Mouse (Mus musculus) midbrain, embryonic 16.5 days (tissue): Measurements from ENCODE around the gene Ccdc42. TPM values are rescaled to one million over a fixed set of nuclear protein-coding genes. Genes with fewer than 3 reads are reported as not detected.

Experiments used
- ATAC-seq: fragments of 200-750 bp; cut with Nextera tagmentation; 2 replicates; pipeline ENCODE4 v1.8.0; 2017; ENCODE audit warnings: moderate TSS enrichment
- H3K27ac ChIP-seq: fragments of 300-500 bp; sonication (generic); 2 replicates; pipeline ENCODE4 v1.5.1; 2014; ENCODE audit warnings: mild to moderate bottlenecking, low read length, mixed read lengths
- H3K27me3 ChIP-seq: fragments of 300-500 bp; sonication (generic); 2 replicates; pipeline ENCODE4 v1.6.1; 2014; ENCODE audit warnings: low read depth, low read length, mixed read lengths; ENCODE audit not compliant: control insufficient read depth, insufficient read depth
- H3K36me3 ChIP-seq: fragments of 300-500 bp; sonication (generic); 2 replicates; pipeline ENCODE4 v1.6.1; 2014; ENCODE audit warnings: mild to moderate bottlenecking, low read length, moderate library complexity, mixed read lengths; ENCODE audit not compliant: control insufficient read depth, insufficient read depth
- H3K4me1 ChIP-seq: fragments of 300-500 bp; sonication (generic); 2 replicates; pipeline ENCODE4 v1.6.1; 2014; ENCODE audit warnings: mild to moderate bottlenecking, low read length, mixed read lengths; ENCODE audit not compliant: control insufficient read depth, insufficient read depth
- H3K4me2 ChIP-seq: fragments of 300-500 bp; sonication (generic); 2 replicates; pipeline ENCODE4 v1.6.1; 2014; ENCODE audit warnings: mild to moderate bottlenecking, low read length, mixed read lengths
- H3K4me3 ChIP-seq: fragments of 300-500 bp; sonication (generic); 2 replicates; pipeline ENCODE4 v1.5.1; 2014; ENCODE audit warnings: low read depth, mild to moderate bottlenecking, low read length, moderate library complexity, mixed read lengths
- H3K9ac ChIP-seq: fragments of 300-500 bp; sonication (generic); 2 replicates; pipeline ENCODE4 v1.6.1; 2014; ENCODE audit warnings: low read depth, low read length, mixed read lengths
- H3K9me3 ChIP-seq: fragments of 300-500 bp; sonication (generic); replicated peaks from 2 replicates; pipeline ENCODE4 v1.6.1; 2014; ENCODE audit warnings: mild to moderate bottlenecking, low read length, mixed read lengths; ENCODE audit not compliant: control insufficient read depth, poor library complexity, severe bottlenecking
- WGBS: fragments of 180-500 bp; shearing (Covaris S2); extraction: QIAGEN DNeasy Blood & Tissue Kit; methylation state at CpG from one replicate; pipeline ENCODE4 v1.1.7; 2014; 5-methylcytosine and 5-hydroxymethylcytosine counted together
- polyA plus RNA-seq: library from polyadenylated mRNA; unstranded; fragments of >200 nt; fragmentation: Nextera tagmentation; extraction: Ambion mirVana; gene quantifications from 2 replicates; pipeline ENCODE4 v1.2.1, GENCODE M21; 2015

Ccdc42 gene
- polyA plus RNA-seq, 1 experiment from 2014 or later: 0.18 TPM

DNA sequence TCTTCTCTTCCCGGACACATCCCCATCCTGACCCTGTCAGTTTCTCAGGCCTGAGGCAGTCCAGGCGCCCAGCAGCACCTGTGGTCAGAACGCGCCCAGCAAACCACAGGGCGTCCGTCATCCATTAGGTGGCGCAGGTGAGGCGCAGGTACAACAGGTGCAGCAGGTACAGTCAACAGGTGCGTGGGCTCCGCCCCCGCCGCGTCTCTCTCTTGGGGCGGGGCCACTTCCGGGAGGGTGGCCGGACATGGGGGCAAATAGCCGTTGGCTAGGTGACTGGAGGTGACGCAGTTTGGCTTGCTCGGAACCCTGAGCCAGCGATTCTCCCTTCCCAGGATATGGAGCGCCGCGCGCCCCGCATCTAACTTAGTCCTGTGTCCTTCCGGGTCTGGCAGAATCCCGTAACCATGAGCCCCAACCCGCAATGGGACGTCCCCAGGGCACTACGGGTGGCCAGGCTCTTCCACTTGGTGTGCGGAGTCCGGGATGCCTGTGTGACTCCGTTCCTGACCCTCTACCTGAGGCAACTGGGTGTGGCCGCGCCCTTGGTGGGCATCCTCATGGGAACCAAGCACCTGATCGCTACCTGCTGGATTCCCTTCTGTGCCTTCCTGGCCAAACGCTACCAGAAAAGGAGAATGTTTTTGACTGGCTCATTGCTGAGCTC is 30.8 kb upstream of the Ccdc42 start, which contains the start of gene Mfsd6l:
Mfsd6l (plus strand) TSS at position 269 of the 667 bp plus-strand sequence.
- H3K27ac ChIP-seq: no peak within 1 kb of the TSS
- peak within 1 kb of the TSS; percentile 29 for H3K4me3 ChIP-seq
- H3K36me3 ChIP-seq: no peaks in the 10 kb centered on the region
- H3K9me3 ChIP-seq: no peaks in the 10 kb centered on the region
- H3K4me1 ChIP-seq: 0 out of 2 replicates have a peak, but pooled peaks cover 3% of the 10 kb centered on the region
- 10% methylated on average over 37 of the region's 37 CpGs for WGBS
- no peak for ATAC-seq
- peak within 1 kb of the TSS; percentile 58 for H3K4me2 ChIP-seq
- peaks cover 9% of the 10 kb centered on the region; the same call in 1 of the 2 replicates for H3K27me3 ChIP-seq
- no peak within 1 kb of the TSS for H3K9ac ChIP-seq

GRCm38 (mm10) chr11:68559546-68559945 is 27.3 kb upstream of the Ccdc42 start:
- 0 out of 2 replicates have a peak, but pooled peaks cover 3% of the 10 kb centered on the region for H3K4me1 ChIP-seq
- H3K9me3 ChIP-seq: no peaks in the 10 kb centered on the region
- no peak overlapping the region for H3K27ac ChIP-seq
- no peaks in the 10 kb centered on the region for H3K36me3 ChIP-seq
- H3K4me3 ChIP-seq: no peak overlapping the region
- 50% methylated on average over 1 of the region's 1 CpGs for WGBS
- no peak for ATAC-seq
- peaks cover 9% of the 10 kb centered on the region; the same call in 1 of the 2 replicates for H3K27me3 ChIP-seq
- H3K4me2 ChIP-seq: no peak overlapping the region
- H3K9ac ChIP-seq: no peak overlapping the region

- Histone ChIP-seq H3K27me3 (no peaks in the 10 kb centered on the region; the same call in 1 of the 2 replicates), H3K9me3 (no peaks in the 10 kb centered on the region), H3K4me3 (no peak overlapping the region), H3K4me1 (no peaks in the 10 kb centered on the region; the same call in 1 of the 2 replicates), H3K9ac (no peak overlapping the region), H3K36me3 (no peaks in the 10 kb centered on the region), H3K27ac (no peak overlapping the region), H3K4me2 (no peak overlapping the region)
- 80% methylated on average over 11 of the region's 11 CpGs for WGBS
- ATAC-seq: no peak
These were observed 24.6 kb upstream of the Ccdc42 start for GRCm38 (mm10) chr11:68561957-68562950.

- no peak for ATAC-seq
- WGBS: 82% methylated on average over 13 of the region's 13 CpGs
- H3K27ac ChIP-seq: no peak overlapping the region
- H3K4me3 ChIP-seq: no peak overlapping the region
- H3K4me1 ChIP-seq: no peaks in the 10 kb centered on the region; the same call in 1 of the 2 replicates
- no peak overlapping the region for H3K4me2 ChIP-seq
- no peaks in the 10 kb centered on the region for H3K9me3 ChIP-seq
- no peaks in the 10 kb centered on the region for H3K36me3 ChIP-seq
- H3K27me3 ChIP-seq: no peaks in the 10 kb centered on the region
- H3K9ac ChIP-seq: no peak overlapping the region
These were observed 22.3 kb upstream of the Ccdc42 start for GRCm38 (mm10) chr11:68564356-68565031.

- Histone ChIP-seq H3K9ac (no peak overlapping the region), H3K27me3 (no peaks in the 10 kb centered on the region), H3K27ac (no peak overlapping the region), H3K4me2 (no peak overlapping the region), H3K4me3 (no peak overlapping the region), H3K4me1 (no peaks in the 10 kb centered on the region; the same call in 1 of the 2 replicates), H3K9me3 (no peaks in the 10 kb centered on the region), H3K36me3 (no peaks in the 10 kb centered on the region)
- no peak for ATAC-seq
- WGBS: 92% methylated on average over 3 of the region's 3 CpGs
These were observed 21.8 kb upstream of the Ccdc42 start for GRCm38 (mm10) chr11:68565032-68565429.

GRCm38 (mm10) chr11:68566447-68567059 is 20.3 kb upstream of the Ccdc42 start:
- Histone ChIP-seq H3K27ac (no peak overlapping the region), H3K4me3 (peak overlapping the region; percentile 32), H3K9ac (peak overlapping the region; percentile 50), H3K4me2 (peak overlapping the region; percentile 67), H3K36me3 (no peaks in the 10 kb centered on the region), H3K9me3 (no peaks in the 10 kb centered on the region), H3K27me3 (no peaks in the 10 kb centered on the region), H3K4me1 (no peaks in the 10 kb centered on the region; the same call in 1 of the 2 replicates)
- WGBS: 23% methylated on average over 17 of the region's 17 CpGs
- ATAC-seq: peak; percentile 82

GRCm38 (mm10) chr11:68570861-68571260 is 16.0 kb upstream of the Ccdc42 start:
- Histone ChIP-seq H3K36me3 (no peaks in the 10 kb centered on the region), H3K9me3 (no peaks in the 10 kb centered on the region), H3K27ac (no peak overlapping the region), H3K4me3 (no peak overlapping the region), H3K9ac (no peak overlapping the region), H3K4me2 (no peak overlapping the region), H3K4me1 (no peaks in the 10 kb centered on the region; the same call in 1 of the 2 replicates), H3K27me3 (no peaks in the 10 kb centered on the region)
- no peak for ATAC-seq
- 92% methylated on average over 5 of the region's 5 CpGs for WGBS

DNA sequence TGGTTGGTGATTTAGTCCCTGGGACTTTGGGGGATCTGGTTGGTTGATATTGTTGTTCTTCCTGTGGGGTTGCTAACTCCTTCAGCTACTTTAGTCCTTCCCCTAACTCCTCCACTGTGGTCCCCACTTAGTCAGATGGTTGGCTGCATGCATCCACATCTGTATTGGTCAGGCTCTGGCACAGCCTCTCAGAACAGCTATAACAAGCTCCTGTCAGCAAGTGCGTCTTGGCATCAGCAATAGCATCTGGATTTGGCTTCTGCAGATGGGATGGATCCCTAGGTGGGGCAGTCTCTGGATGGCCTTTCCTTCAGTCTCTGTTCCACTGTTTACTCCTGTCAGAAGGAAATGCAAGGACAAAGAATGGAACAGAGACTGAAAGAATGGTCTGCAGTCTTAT is 9.7 kb upstream of the Ccdc42 start:
- no peak overlapping the region for H3K4me3 ChIP-seq
- H3K27me3 ChIP-seq: no peaks in the 10 kb centered on the region
- no peak overlapping the region for H3K27ac ChIP-seq
- no peak overlapping the region for H3K4me2 ChIP-seq
- no peaks in the 10 kb centered on the region for H3K9me3 ChIP-seq
- H3K9ac ChIP-seq: no peak overlapping the region
- H3K36me3 ChIP-seq: no peaks in the 10 kb centered on the region
- peaks cover 17% of the 10 kb centered on the region for H3K4me1 ChIP-seq
- ATAC-seq: no peak
- 90% methylated on average over 1 of the region's 1 CpGs for WGBS
